Mouse (Mus musculus): Measurements from ENCODE around the gene Ptprn2.

- TF ChIP-seq CTCF (IDR thresholded peaks at IDR 0.05; ENCODE audit: low read depth, low read length), result no peak
- no peak for TF ChIP-seq EP300 (IDR thresholded peaks at IDR 0.05; ENCODE audit: insufficient read depth, low read depth, low read length)
These were observed 18.5 kb upstream of the Ptprn2 start for GRCm38 (mm10) chr12:116467030-116467429.

All from ES-Bruce4 (cell line).